Mouse (Mus musculus) heart, embryonic 13.5 days (tissue): ENCODE measurements at regions not wholly inside any gene's neighbourhood (a gene's known extent, or its start where the extent isn't known, plus 50 kb on each side); places are given as distances from the start of the nearest gene placed in this dataset.
"Not testable (repeated sequence)": the region's sequence is repeated elsewhere in the genome, so short reads cannot be mapped to it uniquely, and the experiment has no call there.

Experiments
- ATAC-seq: fragments of 200-750 bp; cut with Nextera tagmentation; 2 replicates; pipeline ENCODE4 v1.8.0; 2017; ENCODE audit warnings: moderate TSS enrichment; ENCODE audit not compliant: insufficient number of reproducible peaks, low FRiP score, low TSS enrichment; ENCODE audit errors: extremely low read depth
- H3K27ac ChIP-seq: fragments of 300-500 bp; sonication (generic); replicated peaks from 2 replicates; pipeline ENCODE4 v1.5.1; 2015; ENCODE audit warnings: moderate library complexity, mild to moderate bottlenecking, inconsistent platforms
- H3K27me3 ChIP-seq: fragments of 300-500 bp; sonication (generic); replicated peaks from 2 replicates; pipeline ENCODE4 v1.6.1; 2015; ENCODE audit warnings: mild to moderate bottlenecking, inconsistent platforms
- H3K36me3 ChIP-seq: fragments of 300-500 bp; sonication (generic); 2 replicates; pipeline ENCODE4 v1.6.1; 2015; ENCODE audit warnings: mild to moderate bottlenecking, inconsistent platforms
- H3K4me1 ChIP-seq: fragments of 300-500 bp; sonication (generic); 2 replicates; pipeline ENCODE4 v1.6.1; 2015; ENCODE audit warnings: inconsistent platforms
- H3K4me2 ChIP-seq: fragments of 300-500 bp; sonication (generic); 2 replicates; pipeline ENCODE4 v1.6.1; 2015; ENCODE audit warnings: inconsistent platforms, mild to moderate bottlenecking, moderate library complexity
- H3K4me3 ChIP-seq: fragments of 300-500 bp; sonication (generic); 2 replicates; pipeline ENCODE4 v1.5.1; 2015; ENCODE audit warnings: moderate library complexity, mild to moderate bottlenecking, inconsistent platforms
- H3K9ac ChIP-seq: fragments of 300-500 bp; sonication (generic); 2 replicates; pipeline ENCODE4 v1.6.1; 2015; ENCODE audit warnings: inconsistent platforms, mild to moderate bottlenecking, moderate library complexity
- H3K9me3 ChIP-seq: fragments of 300-500 bp; sonication (generic); 2 replicates; pipeline ENCODE4 v1.6.1; 2016; ENCODE audit warnings: inconsistent platforms
- WGBS: fragments of 180-500 bp; shearing (Covaris S2); methylation state at CpG from one replicate; pipeline ENCODE4 v1.1.7; 2015; ENCODE audit warnings: mixed read lengths; 5-methylcytosine and 5-hydroxymethylcytosine counted together

DNA sequence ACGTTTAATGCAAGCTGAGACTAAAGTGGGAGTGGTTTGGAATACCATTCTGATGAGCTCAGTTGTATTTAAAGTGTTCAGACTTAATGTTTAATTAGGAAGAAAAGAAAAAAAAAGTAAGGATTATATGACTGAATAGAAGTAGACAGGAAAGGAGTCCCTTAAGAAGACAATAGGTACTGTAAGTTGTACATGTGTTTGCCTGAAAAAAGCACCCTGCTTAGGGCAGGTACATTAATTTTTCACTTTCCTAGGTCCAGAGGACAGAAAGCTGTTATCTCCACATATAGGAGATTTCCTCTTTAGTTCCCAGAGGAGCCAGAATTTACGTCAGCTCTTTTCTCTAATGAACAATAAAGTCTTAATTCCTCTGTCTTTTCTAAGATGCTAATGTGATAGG lies 58.5 kb downstream of the Olfr987 start:
- Histone ChIP-seq H3K4me1 (peaks cover 14% of the 10 kb centered on the region), H3K27me3 (no peaks in the 10 kb centered on the region), H3K4me3 (no peak overlapping the region), H3K4me2 (no peak overlapping the region), H3K9me3 (no peaks in the 10 kb centered on the region), H3K27ac (peak overlapping the region; percentile 39; the same call in 1 of the 2 replicates), H3K36me3 (no peaks in the 10 kb centered on the region), H3K9ac (no peak overlapping the region)
- no peak for ATAC-seq
- WGBS, result 39% methylated on average over 2 of the region's 2 CpGs

DNA sequence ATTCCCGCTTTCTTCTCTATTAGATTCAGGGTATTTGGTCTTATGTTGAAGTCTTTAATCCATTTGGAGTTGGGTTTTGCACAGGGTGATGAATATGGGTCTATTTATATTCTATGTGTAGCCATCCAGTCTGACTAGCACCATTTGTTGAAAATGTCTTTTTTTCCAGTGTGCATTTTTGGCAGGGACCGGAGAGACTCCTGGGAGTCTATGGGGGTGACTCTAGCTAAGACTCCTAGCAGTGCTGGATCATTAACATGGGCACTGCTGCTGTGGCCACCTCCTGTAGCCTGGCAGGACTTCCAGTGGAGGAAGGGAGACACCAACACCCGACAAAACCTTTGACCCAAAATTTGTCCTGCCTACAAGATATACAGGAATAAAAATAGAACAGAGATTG lies 61.0 kb downstream of the Olfr987 start:
- no peak for ATAC-seq
- Histone ChIP-seq H3K4me2 (no peak overlapping the region), H3K36me3 (no peaks in the 10 kb centered on the region), H3K4me3 (no peak overlapping the region), H3K27me3 (no peaks in the 10 kb centered on the region), H3K9me3 (no peaks in the 10 kb centered on the region), H3K9ac (no peak overlapping the region), H3K27ac (no peak overlapping the region), H3K4me1 (peaks cover 8% of the 10 kb centered on the region)
- WGBS, result 76% methylated on average over 3 of the region's 3 CpGs

DNA sequence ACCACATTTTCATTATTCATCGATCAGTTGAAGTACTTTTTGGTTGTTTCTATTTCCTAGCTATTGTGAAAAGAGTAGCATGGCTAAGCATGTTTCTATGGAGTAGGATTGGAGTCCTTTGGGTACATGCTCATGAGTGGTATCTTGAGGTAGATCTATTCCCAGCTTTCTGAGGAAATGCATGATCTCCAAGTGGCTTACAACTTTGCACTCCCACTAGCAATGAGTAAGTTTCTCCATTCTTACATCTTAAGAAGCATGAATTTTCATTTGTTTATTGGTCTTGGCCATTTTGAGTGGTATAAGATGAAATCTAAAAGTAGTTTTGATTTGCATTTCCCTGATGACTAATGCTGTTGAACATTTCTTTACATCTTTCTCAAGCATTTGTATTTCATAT lies 61.7 kb downstream of the Olfr987 start:
- no peak overlapping the region for H3K4me3 ChIP-seq
- H3K9me3 ChIP-seq, result no peaks in the 10 kb centered on the region
- no peak overlapping the region for H3K9ac ChIP-seq
- no peak overlapping the region for H3K27ac ChIP-seq
- H3K36me3 ChIP-seq, result no peaks in the 10 kb centered on the region
- no peak overlapping the region for H3K4me2 ChIP-seq
- 82% methylated on average over 1 of the region's 1 CpGs for WGBS
- H3K4me1 ChIP-seq, result peaks cover 8% of the 10 kb centered on the region
- ATAC-seq, result no peak
- H3K27me3 ChIP-seq, result no peaks in the 10 kb centered on the region

DNA sequence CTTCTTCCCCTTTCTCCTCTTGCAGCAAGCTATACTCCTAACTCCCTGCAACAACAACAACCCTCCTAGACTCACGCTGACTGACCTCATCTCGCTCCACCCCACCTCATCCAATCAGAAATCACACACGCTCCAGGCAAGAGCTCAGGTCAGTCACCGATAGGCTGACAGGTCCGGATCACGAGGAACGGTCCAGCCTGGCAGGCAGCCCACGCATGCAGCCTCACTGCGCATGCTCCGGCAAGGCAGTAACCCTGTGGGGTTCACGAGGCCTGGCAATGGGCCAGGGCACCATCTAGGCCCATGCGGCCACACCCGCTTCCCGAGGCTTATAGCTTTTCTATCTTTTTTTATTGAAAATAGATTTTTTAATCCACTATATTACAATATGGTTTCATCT lies 69.8 kb upstream of the Lrrc55 start:
- not testable (repeated sequence) for H3K27me3 ChIP-seq, H3K4me2 ChIP-seq, H3K9ac ChIP-seq, H3K27ac ChIP-seq, H3K36me3 ChIP-seq, ATAC-seq, H3K4me3 ChIP-seq, H3K4me1 ChIP-seq, H3K9me3 ChIP-seq
- WGBS, result 88% methylated on average over 14 of the region's 14 CpGs

DNA sequence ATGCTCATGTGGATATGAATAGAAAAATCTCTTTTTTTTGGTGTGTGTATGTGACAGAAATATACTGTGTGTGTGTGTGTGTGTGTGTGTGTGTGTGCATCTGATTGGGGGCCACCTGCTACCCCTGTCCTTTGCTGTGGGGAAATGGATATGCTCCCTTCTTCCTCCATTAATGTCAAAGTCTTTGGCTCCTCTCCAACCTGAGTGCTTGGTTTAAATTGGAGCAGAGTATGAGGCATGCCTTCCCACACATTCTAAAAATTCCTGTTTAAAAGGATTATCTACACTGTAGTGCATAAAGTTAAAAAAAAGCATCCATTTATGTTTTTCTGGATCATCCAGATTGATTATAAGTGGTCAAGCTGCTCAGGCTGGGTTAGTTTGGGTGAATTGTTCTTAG lies 68.7 kb upstream of the Lrrc55 start:
- H3K27me3 ChIP-seq, result no peaks in the 10 kb centered on the region
- no peak overlapping the region for H3K27ac ChIP-seq
- no peaks in the 10 kb centered on the region for H3K9me3 ChIP-seq
- H3K4me1 ChIP-seq, result no peaks in the 10 kb centered on the region
- no peak for ATAC-seq
- H3K9ac ChIP-seq, result no peak overlapping the region
- H3K4me3 ChIP-seq, result no peak overlapping the region
- no peaks in the 10 kb centered on the region for H3K36me3 ChIP-seq
- H3K4me2 ChIP-seq, result no peak overlapping the region

DNA sequence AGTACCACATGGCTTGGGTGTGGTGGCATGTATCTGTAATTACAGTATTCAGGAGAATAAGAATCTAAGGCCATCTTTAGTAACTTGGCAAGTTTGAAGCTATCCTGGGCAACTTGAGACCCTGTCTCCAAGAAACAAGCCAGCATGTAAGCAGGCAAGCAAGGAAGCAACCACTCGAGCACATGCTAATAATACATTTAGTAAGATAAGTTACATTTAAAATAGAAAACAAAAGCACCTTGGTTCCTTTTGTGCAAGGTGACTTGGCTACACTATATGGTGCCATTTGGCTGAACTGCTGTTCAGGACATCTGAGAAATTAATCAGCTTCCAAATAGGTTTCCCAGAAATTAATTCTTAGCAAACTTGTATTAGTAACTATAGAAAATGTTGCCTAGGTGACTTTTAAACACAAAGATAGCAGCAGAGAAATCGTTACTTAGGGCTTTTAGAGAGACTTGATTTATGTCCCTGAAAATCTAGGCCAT lies 68.1 kb upstream of the Lrrc55 start:
- Histone ChIP-seq H3K9me3 (no peaks in the 10 kb centered on the region), H3K36me3 (no peaks in the 10 kb centered on the region), H3K4me2 (no peak overlapping the region), H3K27me3 (no peaks in the 10 kb centered on the region), H3K4me3 (no peak overlapping the region), H3K9ac (no peak overlapping the region), H3K27ac (no peak overlapping the region), H3K4me1 (no peaks in the 10 kb centered on the region)
- 49% methylated on average over 2 of the region's 2 CpGs for WGBS
- ATAC-seq, result no peak

DNA sequence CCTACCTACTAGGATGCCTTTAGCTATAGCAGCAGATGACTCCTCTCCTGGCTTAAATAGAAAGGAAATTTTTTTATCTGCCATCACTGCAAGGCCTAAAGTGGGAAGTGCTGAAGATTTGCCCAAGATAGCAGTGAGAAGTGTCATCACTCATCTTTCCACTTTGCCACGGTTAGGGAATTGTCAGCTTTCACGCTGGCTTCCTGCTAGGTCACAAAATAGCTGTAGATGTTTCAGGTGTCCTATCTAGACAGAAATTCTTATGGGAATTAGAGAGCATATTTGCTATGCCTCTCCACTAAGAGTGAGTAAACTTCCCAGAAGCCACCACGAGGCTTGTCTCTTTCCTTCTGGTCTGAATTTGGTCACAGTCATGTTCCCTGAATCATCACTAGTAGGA lies 60.4 kb upstream of the Lrrc55 start:
- H3K9me3 ChIP-seq, result no peaks in the 10 kb centered on the region
- ATAC-seq, result no peak
- peaks cover 12% of the 10 kb centered on the region for H3K4me1 ChIP-seq
- H3K4me3 ChIP-seq, result no peak overlapping the region
- no peak overlapping the region for H3K27ac ChIP-seq
- 53% methylated on average over 3 of the region's 3 CpGs for WGBS
- no peaks in the 10 kb centered on the region for H3K36me3 ChIP-seq
- H3K9ac ChIP-seq, result no peak overlapping the region
- H3K27me3 ChIP-seq, result no peaks in the 10 kb centered on the region
- H3K4me2 ChIP-seq, result no peak overlapping the region

DNA sequence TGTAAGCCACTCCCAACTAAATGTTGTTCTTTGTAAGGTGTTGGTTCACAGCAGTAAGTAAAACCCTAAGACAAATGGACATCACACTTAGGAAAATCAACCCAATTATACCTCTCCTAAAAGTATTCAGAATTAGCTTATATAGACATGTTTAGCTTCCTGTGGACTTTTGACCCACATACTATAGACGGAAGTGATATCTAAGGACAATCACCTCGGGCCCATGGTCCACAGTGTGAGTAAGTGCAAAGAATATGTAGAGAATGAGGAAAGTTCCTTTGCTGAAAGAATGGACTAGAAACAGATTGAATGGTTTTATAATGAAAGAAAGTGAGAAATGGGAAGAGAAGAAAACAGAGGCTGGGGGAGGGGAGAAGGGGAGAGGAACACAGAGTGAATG lies 58.6 kb upstream of the Lrrc55 start:
- 69% methylated on average over 2 of the region's 2 CpGs for WGBS
- no peaks in the 10 kb centered on the region for H3K36me3 ChIP-seq
- no peak overlapping the region for H3K4me3 ChIP-seq
- H3K9ac ChIP-seq, result no peak overlapping the region
- H3K4me1 ChIP-seq, result peaks cover 18% of the 10 kb centered on the region
- no peaks in the 10 kb centered on the region for H3K9me3 ChIP-seq
- no peaks in the 10 kb centered on the region for H3K27me3 ChIP-seq
- H3K27ac ChIP-seq, result no peak overlapping the region
- no peak overlapping the region for H3K4me2 ChIP-seq
- no peak for ATAC-seq

DNA sequence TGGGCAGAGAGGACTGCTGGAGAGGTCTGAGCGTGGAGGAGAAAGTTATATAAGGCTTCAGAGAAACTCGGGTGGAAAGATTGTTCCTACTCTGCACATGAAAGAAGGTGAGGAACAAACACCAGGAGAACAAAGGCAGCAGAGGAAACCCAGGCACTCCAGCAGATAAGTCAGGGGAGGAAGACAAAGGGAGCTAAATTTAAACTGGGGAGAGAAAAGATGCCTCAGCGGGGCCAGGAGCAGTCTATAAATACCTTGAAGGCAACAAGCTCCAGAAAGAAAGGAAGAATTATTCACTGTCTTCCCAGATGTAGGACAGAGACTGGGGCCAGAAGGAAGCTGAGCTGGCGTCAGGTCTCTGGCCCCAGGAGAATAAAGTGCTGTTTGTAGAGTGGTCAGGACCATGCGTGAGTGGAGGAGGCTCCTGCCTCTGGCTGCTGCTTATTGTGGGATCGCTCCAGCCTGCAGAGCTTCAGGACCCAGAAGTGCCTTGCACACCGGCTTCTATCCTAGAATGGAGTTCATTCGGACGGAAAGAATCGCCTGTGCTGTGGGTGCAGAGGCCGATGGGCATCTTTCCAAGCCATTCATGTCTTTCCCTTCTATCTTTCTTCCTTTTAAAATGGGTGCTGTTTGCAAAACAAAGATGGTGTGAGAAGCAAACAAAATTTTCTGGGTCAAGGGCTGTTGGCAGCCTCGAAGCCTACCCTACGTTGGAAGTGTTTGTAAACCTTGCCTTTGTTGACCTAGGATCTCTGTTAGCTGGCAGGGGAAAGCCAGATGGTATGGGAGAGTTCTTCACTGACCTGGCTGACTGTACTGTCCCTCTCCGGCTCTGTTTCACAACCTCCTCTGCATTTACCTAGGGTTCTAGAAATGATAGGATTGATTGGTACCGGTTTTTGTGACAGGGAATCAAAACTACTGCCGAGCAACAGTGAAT lies 55.6 kb upstream of the Lrrc55 start:
- Histone ChIP-seq H3K36me3 (no peaks in the 10 kb centered on the region), H3K9me3 (no peaks in the 10 kb centered on the region), H3K4me2 (peak overlapping the region; percentile 60), H3K4me3 (no peak overlapping the region), H3K27ac (peak overlapping the region; percentile 70), H3K4me1 (peaks cover 26% of the 10 kb centered on the region), H3K27me3 (no peaks in the 10 kb centered on the region), H3K9ac (peak overlapping the region; percentile 56; the same call in 1 of the 2 replicates)
- WGBS, result 34% methylated on average over 16 of the region's 16 CpGs
- no peak for ATAC-seq

DNA sequence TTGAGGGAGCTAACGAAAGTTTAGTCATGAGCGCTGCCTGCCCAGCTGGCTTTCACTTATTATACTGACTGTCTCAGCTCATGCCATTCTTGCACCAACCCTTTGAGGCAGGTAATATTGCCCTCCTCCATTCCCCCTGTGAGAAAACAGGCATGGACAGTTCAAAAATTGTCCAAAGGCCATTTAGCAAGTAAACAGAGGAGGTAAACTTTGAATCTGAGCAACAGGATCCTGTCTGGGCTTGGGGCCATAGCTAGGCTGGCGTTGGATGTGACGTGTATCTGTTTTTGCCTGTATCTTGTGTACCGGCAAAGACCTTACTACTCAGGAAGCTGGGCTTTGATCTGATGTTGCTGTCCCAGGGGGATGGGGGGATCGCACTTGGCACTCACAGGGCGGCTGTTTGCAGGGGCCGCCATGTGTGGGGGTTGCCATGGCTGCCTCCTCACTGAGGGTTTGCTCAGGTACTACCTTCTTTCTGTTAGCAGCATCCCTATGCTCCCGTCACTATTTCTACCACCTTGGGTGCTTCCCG lies 53.1 kb upstream of the Lrrc55 start:
- no peak overlapping the region for H3K4me2 ChIP-seq
- H3K4me3 ChIP-seq, result no peak overlapping the region
- no peak for ATAC-seq
- no peaks in the 10 kb centered on the region for H3K27me3 ChIP-seq
- H3K4me1 ChIP-seq, result peaks cover 26% of the 10 kb centered on the region
- H3K36me3 ChIP-seq, result no peaks in the 10 kb centered on the region
- 66% methylated on average over 10 of the region's 10 CpGs for WGBS
- H3K9me3 ChIP-seq, result no peaks in the 10 kb centered on the region
- no peak overlapping the region for H3K27ac ChIP-seq
- no peak overlapping the region for H3K9ac ChIP-seq
